Mouse (Mus musculus) bone marrow, adult 2 months (tissue): ENCODE data around the gene Msmp. TPM values are rescaled to one million over a fixed set of nuclear protein-coding genes. Genes with fewer than 3 reads are reported as not detected.

ENCODE experiments used
- H3K27ac ChIP-seq: fragments of 200-500 bp; 2 replicates; pipeline ENCODE4 v1.5.1; 2012; ENCODE audit warnings: low read depth, mild to moderate bottlenecking, control low read depth, inconsistent platforms, low read length; ENCODE audit not compliant: control insufficient read depth, poor library complexity, insufficient read depth
- H3K4me1 ChIP-seq: fragments of 200-500 bp; 2 replicates; pipeline ENCODE4 v1.6.1; 2011; ENCODE audit warnings: low read length; ENCODE audit not compliant: control insufficient read depth, insufficient read depth
- H3K4me3 ChIP-seq: fragments of 200-500 bp; replicated peaks from 2 replicates; pipeline ENCODE3; 2011; ENCODE audit warnings: mild to moderate bottlenecking, low read depth, low read length, control low read depth; ENCODE audit not compliant: control insufficient read depth
- CTCF ChIP-seq: fragments of 200-500 bp; IDR thresholded peaks from 2 replicates; pipeline ENCODE4 v1.5.1; 2011; ENCODE audit warnings: low read length, control low read depth; ENCODE audit not compliant: control insufficient read depth, insufficient read depth
- POLR2A ChIP-seq: fragments of 200-500 bp; IDR thresholded peaks from 2 replicates; pipeline ENCODE4 v1.6.1; 2011; ENCODE audit warnings: low read depth, mild to moderate bottlenecking, control low read depth, low read length, borderline replicate concordance; ENCODE audit not compliant: control insufficient read depth
- WGBS: fragments of 180-500 bp; shearing (Covaris S2); methylation state at CpG from one replicate; pipeline ENCODE4 v1.1.7; 2018; 5-methylcytosine and 5-hydroxymethylcytosine counted together
- polyA plus RNA-seq: library from polyadenylated mRNA; stranded (reverse); fragments of >200 nt; gene quantifications from 2 replicates; pipeline ENCODE4 v1.2.4, GENCODE M21; 2011; ENCODE audit warnings: low replicate concordance; ENCODE audit not compliant: missing spikeins, insufficient read depth, insufficient read length

Gene Msmp
- polyA plus RNA-seq, 1 experiment: not detected

GRCm38 (mm10) chr4:43629106-43629817, 45.0 kb upstream of the Msmp start:
- no peak for TF ChIP-seq POLR2A
- no peak for TF ChIP-seq CTCF
- 62% methylated on average over 20 of the region's 20 CpGs for WGBS
- H3K4me1 ChIP-seq: no peaks in the 10 kb centered on the region
- no peak overlapping the region for H3K27ac ChIP-seq
- no peak overlapping the region for H3K4me3 ChIP-seq

GRCm38 (mm10) chr4:43620146-43620778, 36.0 kb upstream of the Msmp start:
- Histone ChIP-seq H3K4me1 (no peaks in the 10 kb centered on the region), H3K4me3 (no peak overlapping the region), H3K27ac (no peak overlapping the region)
- TF ChIP-seq POLR2A (no peak), CTCF (no peak)
- 81% methylated on average over 4 of the region's 4 CpGs for WGBS

- Histone ChIP-seq H3K4me3 (no peak overlapping the region), H3K4me1 (no peaks in the 10 kb centered on the region; the same call in 1 of the 2 replicates), H3K27ac (0 out of 2 replicates have a peak overlapping the region, but pooled peaks have one; percentile 14)
- TF ChIP-seq CTCF (no peak), POLR2A (no peak)
- WGBS: 27% methylated on average over 3 of the region's 3 CpGs
Observed at GRCm38 (mm10) chr4:43613060-43613730, 28.9 kb upstream of the Msmp start.

- H3K4me1 ChIP-seq: no peaks in the 10 kb centered on the region; the same call in 1 of the 2 replicates
- peak overlapping the region; percentile 77 for H3K27ac ChIP-seq
- peak overlapping the region; percentile 37 for H3K4me3 ChIP-seq
- TF ChIP-seq CTCF: no peak
- TF ChIP-seq POLR2A: no peak
- 20% methylated on average over 10 of the region's 10 CpGs for WGBS
Observed at GRCm38 (mm10) chr4:43612534-43612933, 28.2 kb upstream of the Msmp start.

- WGBS: 34% methylated on average over 9 of the region's 9 CpGs
- Histone ChIP-seq H3K27ac (peak overlapping the region; percentile 75), H3K4me1 (peaks cover 7% of the 10 kb centered on the region; the same call in 1 of the 2 replicates), H3K4me3 (peak overlapping the region; percentile 3)
- TF ChIP-seq CTCF (no peak), POLR2A (no peak)
Observed at GRCm38 (mm10) chr4:43604751-43605685, 20.7 kb upstream of the Msmp start.

- Histone ChIP-seq H3K27ac (no peak overlapping the region), H3K4me3 (no peak overlapping the region), H3K4me1 (peaks cover 7% of the 10 kb centered on the region; the same call in 1 of the 2 replicates)
- no peak for TF ChIP-seq POLR2A
- TF ChIP-seq CTCF: no peak
- WGBS: 62% methylated on average over 3 of the region's 3 CpGs
Observed at GRCm38 (mm10) chr4:43604099-43604498, 19.8 kb upstream of the Msmp start.

- TF ChIP-seq POLR2A: no peak
- TF ChIP-seq CTCF: no peak
- Histone ChIP-seq H3K4me3 (no peak overlapping the region), H3K27ac (peak overlapping the region; percentile 46; the same call in 1 of the 2 replicates), H3K4me1 (peaks cover 7% of the 10 kb centered on the region; the same call in 1 of the 2 replicates)
- 68% methylated on average over 9 of the region's 9 CpGs for WGBS
Observed at GRCm38 (mm10) chr4:43600195-43600934, 16.1 kb upstream of the Msmp start.
